Mouse (Mus musculus): ENCODE measurements at regions not wholly inside any gene's neighbourhood (a gene's known extent, or its start where the extent isn't known, plus 50 kb on each side); places are given as distances from the start of the nearest gene placed in this dataset.

- Histone ChIP-seq H3K9ac (no peak overlapping the region), H3K36me3 (no peaks in the 10 kb centered on the region), H3K27ac (replicated peaks) (no peak overlapping the region), H3K4me1 (replicated peaks) (no peaks in the 10 kb centered on the region), H3K27me3 (no peaks in the 10 kb centered on the region), H3K9me3 (no peaks in the 10 kb centered on the region), H3K4me3 (no peak overlapping the region), H3K4me2 (no peak overlapping the region)
- WGBS = 81% methylated on average over 1 of the region's 1 CpGs
- ATAC-seq (ENCODE audit: low FRiP score, low read depth) = no peak
These were observed 236.0 kb downstream of the 1190002N15Rik start for GRCm38 (mm10) chr9:94301896-94302295.

DNA sequence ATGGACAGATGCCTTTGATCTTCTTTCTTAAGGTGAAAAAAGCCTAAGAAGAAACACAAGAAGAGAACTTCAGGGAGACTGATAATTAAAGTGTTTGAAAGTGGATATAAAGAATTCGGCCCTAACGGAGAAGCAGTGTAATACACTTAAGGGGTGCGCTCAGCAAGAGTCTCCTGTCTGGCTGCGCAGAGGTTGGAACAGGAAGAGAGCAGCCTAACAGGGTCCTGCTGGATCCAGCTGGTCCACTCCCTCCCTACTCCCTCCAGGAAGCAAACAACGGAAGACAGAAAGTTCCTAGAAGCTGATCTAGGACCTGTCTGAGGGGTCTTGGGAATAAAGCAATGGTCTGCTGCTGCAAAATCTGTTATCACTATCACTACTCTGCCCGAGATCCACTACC is 242.4 kb downstream of the 1190002N15Rik start:
- no peak overlapping the region for H3K9ac ChIP-seq

GRCm38 (mm10) chr9:94292147-94292546 is 245.7 kb downstream of the 1190002N15Rik start:
- H3K4me2 ChIP-seq = no peak overlapping the region
- H3K4me1 ChIP-seq (replicated peaks) = no peaks in the 10 kb centered on the region
- WGBS = 70% methylated on average over 3 of the region's 3 CpGs
- H3K27ac ChIP-seq (replicated peaks) = no peak overlapping the region
- no peaks in the 10 kb centered on the region for H3K27me3 ChIP-seq
- no peak for ATAC-seq (ENCODE audit: low FRiP score, low read depth)
- H3K9me3 ChIP-seq = no peaks in the 10 kb centered on the region
- no peak overlapping the region for H3K9ac ChIP-seq
- no peak overlapping the region for H3K4me3 ChIP-seq
- no peaks in the 10 kb centered on the region for H3K36me3 ChIP-seq

More for the DNA sequence above, 242.4 kb downstream of the 1190002N15Rik start:
- H3K27me3 ChIP-seq = no peaks in the 10 kb centered on the region
- H3K9me3 ChIP-seq = no peaks in the 10 kb centered on the region
- H3K36me3 ChIP-seq = no peaks in the 10 kb centered on the region
- H3K4me2 ChIP-seq = no peak overlapping the region
- WGBS = 90% methylated on average over 6 of the region's 6 CpGs
- no peaks in the 10 kb centered on the region for H3K4me1 ChIP-seq (replicated peaks)
- no peak overlapping the region for H3K27ac ChIP-seq (replicated peaks)
- ATAC-seq (ENCODE audit: low FRiP score, low read depth) = no peak
- no peak overlapping the region for H3K4me3 ChIP-seq

DNA sequence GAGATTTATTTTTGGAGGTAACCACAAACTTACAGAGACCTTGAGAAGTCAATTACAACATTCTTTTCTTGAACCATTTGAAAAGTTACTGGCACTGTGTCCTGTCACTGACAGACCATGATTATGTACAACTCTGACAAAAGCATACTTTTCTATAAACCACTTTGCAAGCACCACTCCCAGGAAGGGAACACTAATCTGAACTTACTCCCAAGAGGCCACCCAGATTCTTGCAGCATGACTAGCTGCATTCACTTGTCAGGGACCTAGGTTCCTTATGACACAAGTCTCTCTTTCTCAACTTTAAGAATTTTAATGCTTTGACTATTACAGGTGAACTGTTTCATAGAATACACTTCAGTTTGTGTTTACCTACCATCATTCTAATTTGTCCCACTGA is 248.3 kb downstream of the 1190002N15Rik start:
- Histone ChIP-seq H3K36me3 (no peaks in the 10 kb centered on the region), H3K4me3 (no peak overlapping the region), H3K27ac (replicated peaks) (no peak overlapping the region), H3K4me2 (no peak overlapping the region), H3K4me1 (replicated peaks) (no peaks in the 10 kb centered on the region), H3K9me3 (no peaks in the 10 kb centered on the region), H3K9ac (no peak overlapping the region), H3K27me3 (no peaks in the 10 kb centered on the region)
- no peak for ATAC-seq (ENCODE audit: low FRiP score, low read depth)

DNA sequence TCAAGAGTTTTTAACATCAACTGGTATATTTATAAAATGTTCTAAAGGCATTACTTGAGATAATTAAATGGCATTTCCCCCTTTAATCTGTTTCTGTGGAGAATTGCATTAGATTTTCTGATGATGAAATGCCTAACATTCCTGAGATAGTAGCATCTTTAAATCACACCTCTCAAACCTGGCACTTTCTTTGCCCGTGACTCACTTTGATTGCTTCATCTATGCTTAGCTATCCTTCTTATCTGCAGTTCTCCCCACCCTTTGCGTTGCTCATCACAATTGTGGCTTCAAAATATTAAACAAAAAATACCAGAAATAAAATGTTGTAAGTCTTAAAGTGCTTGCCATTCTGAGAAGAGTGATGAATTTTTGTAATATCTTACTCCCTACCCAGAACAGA is 250.3 kb downstream of the 1190002N15Rik start:
- Histone ChIP-seq H3K27ac (replicated peaks) (no peak overlapping the region), H3K4me3 (no peak overlapping the region), H3K36me3 (no peaks in the 10 kb centered on the region), H3K9me3 (no peaks in the 10 kb centered on the region), H3K4me2 (no peak overlapping the region), H3K9ac (no peak overlapping the region), H3K4me1 (replicated peaks) (no peaks in the 10 kb centered on the region), H3K27me3 (no peaks in the 10 kb centered on the region)
- WGBS = 72% methylated on average over 2 of the region's 2 CpGs
- ATAC-seq (ENCODE audit: low FRiP score, low read depth) = no peak

- Histone ChIP-seq H3K4me2 (no peak overlapping the region), H3K36me3 (no peaks in the 10 kb centered on the region), H3K4me3 (no peak overlapping the region), H3K27ac (replicated peaks) (no peak overlapping the region), H3K9ac (no peak overlapping the region), H3K4me1 (replicated peaks) (no peaks in the 10 kb centered on the region), H3K9me3 (no peaks in the 10 kb centered on the region), H3K27me3 (no peaks in the 10 kb centered on the region)
- 80% methylated on average over 4 of the region's 4 CpGs for WGBS
- ATAC-seq (ENCODE audit: low FRiP score, low read depth) = peak; percentile 72
These were observed 259.0 kb downstream of the 1190002N15Rik start for GRCm38 (mm10) chr9:94278657-94279585.

GRCm38 (mm10) chr9:94277096-94277495 is 260.8 kb downstream of the 1190002N15Rik start:
- H3K9me3 ChIP-seq = no peaks in the 10 kb centered on the region
- H3K9ac ChIP-seq = no peak overlapping the region
- H3K27ac ChIP-seq (replicated peaks) = no peak overlapping the region
- no peak for ATAC-seq (ENCODE audit: low FRiP score, low read depth)
- no peaks in the 10 kb centered on the region for H3K27me3 ChIP-seq
- 85% methylated on average over 3 of the region's 3 CpGs for WGBS
- no peaks in the 10 kb centered on the region for H3K4me1 ChIP-seq (replicated peaks)
- no peak overlapping the region for H3K4me3 ChIP-seq
- no peak overlapping the region for H3K4me2 ChIP-seq
- H3K36me3 ChIP-seq = no peaks in the 10 kb centered on the region

DNA sequence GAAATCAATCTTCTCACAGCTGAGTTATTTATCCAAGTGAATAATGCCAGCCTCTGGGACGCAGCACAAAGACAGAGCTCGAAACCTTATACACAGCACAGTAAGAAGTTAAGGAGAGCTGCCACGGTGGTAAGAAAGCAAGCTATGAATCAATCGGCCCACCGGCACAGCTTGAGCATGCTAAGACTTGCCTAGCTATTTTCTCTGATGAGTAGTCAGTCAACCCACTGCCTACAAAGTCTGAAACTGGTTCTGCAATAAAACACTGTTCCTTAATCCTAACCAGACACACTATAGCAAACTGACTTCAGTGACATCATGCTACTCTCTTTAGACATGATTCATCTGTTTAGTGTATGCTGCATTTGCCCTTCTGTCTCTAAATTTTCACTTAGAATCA is 268.7 kb downstream of the 1190002N15Rik start:
- Histone ChIP-seq H3K4me3 (no peak overlapping the region), H3K27me3 (no peaks in the 10 kb centered on the region), H3K36me3 (no peaks in the 10 kb centered on the region), H3K4me2 (no peak overlapping the region), H3K9ac (no peak overlapping the region), H3K27ac (replicated peaks) (no peak overlapping the region), H3K4me1 (replicated peaks) (no peaks in the 10 kb centered on the region), H3K9me3 (no peaks in the 10 kb centered on the region)
- no peak for ATAC-seq (ENCODE audit: low FRiP score, low read depth)
- WGBS = 67% methylated on average over 5 of the region's 5 CpGs

- ATAC-seq (ENCODE audit: low FRiP score, low read depth) = no peak
- H3K4me3 ChIP-seq = no peak overlapping the region
- H3K9ac ChIP-seq = no peak overlapping the region
- H3K4me2 ChIP-seq = no peak overlapping the region
- no peaks in the 10 kb centered on the region for H3K9me3 ChIP-seq
- 90% methylated on average over 1 of the region's 1 CpGs for WGBS
- no peaks in the 10 kb centered on the region for H3K4me1 ChIP-seq (replicated peaks)
- H3K27ac ChIP-seq (replicated peaks) = no peak overlapping the region
- H3K36me3 ChIP-seq = no peaks in the 10 kb centered on the region
- H3K27me3 ChIP-seq = no peaks in the 10 kb centered on the region
These were observed 270.6 kb downstream of the 1190002N15Rik start for GRCm38 (mm10) chr9:94267243-94267642.

DNA sequence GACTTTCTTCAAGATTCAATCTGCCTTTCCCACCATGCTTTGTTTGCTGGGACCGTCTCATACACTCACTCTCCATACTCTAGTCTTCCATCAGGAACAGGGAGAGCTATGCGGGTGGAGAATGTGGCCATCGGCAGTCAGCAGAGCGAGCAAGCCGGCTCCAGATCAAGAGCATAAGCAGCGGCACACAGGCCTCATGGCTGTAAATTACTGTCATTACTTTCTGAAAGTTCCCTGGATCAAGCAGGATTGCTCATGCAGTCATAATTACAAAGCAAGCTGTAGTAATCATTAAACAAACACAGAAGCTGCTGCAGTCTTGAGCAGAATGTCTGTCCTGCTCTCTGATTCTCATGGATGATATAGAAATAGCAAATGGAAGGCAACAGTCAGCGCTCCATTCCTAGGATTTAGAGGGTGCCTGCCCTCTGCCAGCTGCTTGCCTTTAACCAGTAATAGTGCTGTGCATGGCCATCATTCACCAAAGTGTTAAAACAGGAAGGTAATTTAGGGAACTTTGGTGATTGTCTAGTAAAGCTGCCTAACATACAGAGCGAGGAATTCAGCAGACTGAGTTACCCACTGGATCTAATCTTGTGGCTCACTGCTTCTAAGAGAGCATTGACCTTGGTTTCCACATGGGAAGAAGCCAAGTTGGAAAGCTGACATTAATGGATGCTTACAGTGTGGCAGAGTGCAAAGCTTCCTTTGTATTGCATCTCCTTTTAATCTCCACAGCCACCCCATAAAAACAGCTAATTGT is 298.2 kb downstream of the 1190002N15Rik start:
- Histone ChIP-seq H3K4me3 (no peak overlapping the region), H3K36me3 (no peaks in the 10 kb centered on the region), H3K4me1 (replicated peaks) (no peaks in the 10 kb centered on the region), H3K9ac (no peak overlapping the region), H3K4me2 (no peak overlapping the region), H3K27ac (replicated peaks) (no peak overlapping the region), H3K9me3 (no peaks in the 10 kb centered on the region), H3K27me3 (no peaks in the 10 kb centered on the region)
- no peak for ATAC-seq (ENCODE audit: low FRiP score, low read depth)
- WGBS = 74% methylated on average over 8 of the region's 8 CpGs

- Histone ChIP-seq H3K36me3 (no peaks in the 10 kb centered on the region), H3K27me3 (no peaks in the 10 kb centered on the region), H3K4me1 (replicated peaks) (no peaks in the 10 kb centered on the region), H3K4me3 (no peak overlapping the region), H3K4me2 (no peak overlapping the region), H3K27ac (replicated peaks) (no peak overlapping the region), H3K9me3 (no peaks in the 10 kb centered on the region), H3K9ac (no peak overlapping the region)
- ATAC-seq (ENCODE audit: low FRiP score, low read depth) = no peak
These were observed 299.3 kb downstream of the 1190002N15Rik start for GRCm38 (mm10) chr9:94238565-94238964.

- Histone ChIP-seq H3K4me2 (no peak overlapping the region), H3K4me1 (replicated peaks) (no peaks in the 10 kb centered on the region), H3K9ac (no peak overlapping the region), H3K36me3 (no peaks in the 10 kb centered on the region), H3K27me3 (no peaks in the 10 kb centered on the region), H3K4me3 (no peak overlapping the region), H3K27ac (replicated peaks) (no peak overlapping the region), H3K9me3 (no peaks in the 10 kb centered on the region)
- no peak for ATAC-seq (ENCODE audit: low FRiP score, low read depth)
- WGBS = 80% methylated on average over 2 of the region's 2 CpGs
These were observed 308.3 kb downstream of the 1190002N15Rik start for GRCm38 (mm10) chr9:94229537-94229936.
